Mouse (Mus musculus) megakaryocyte-erythroid progenitor cell, adult 5 weeks (primary cell): ENCODE results near the gene Lce1j. TPM values are rescaled to one million over a fixed set of nuclear protein-coding genes. Genes with fewer than 3 reads are reported as not detected.

ENCODE experiments used
- polyA plus RNA-seq: library from polyadenylated mRNA; stranded (reverse); fragments of >175 nt; gene quantifications from 2 replicates; pipeline ENCODE4 v1.2.3, GENCODE M21; 2012

Gene Lce1j
- not detected in 2 replicates for polyA plus RNA-seq

GRCm38 (mm10) chr3:92790414-92790813, at the start of gene Lce1j:
Lce1j (minus strand) TSS chr3:92790514.

DNA sequence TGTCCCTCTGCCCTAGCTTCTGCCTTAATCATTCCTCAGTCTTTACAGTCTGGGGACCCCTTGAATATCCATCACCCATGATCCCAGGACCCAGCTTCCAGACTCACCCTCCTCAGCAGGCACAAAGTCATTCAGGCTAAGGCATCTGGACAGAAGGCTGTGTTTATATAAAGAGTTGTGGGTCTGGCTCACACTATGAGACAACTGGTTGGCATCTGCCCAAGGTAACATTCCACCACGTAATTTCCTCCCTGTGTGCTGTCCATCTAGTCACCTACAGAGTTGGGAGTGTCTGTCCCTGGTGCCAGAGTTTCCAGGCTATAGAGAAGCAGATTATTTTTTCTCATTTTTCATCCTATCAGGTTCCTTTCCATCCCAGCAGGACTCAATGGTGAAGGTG, 36.8 kb upstream of the Lce1j start, which contains the start of gene Kprp:
TSS of gene Kprp (minus strand) at position 140 of the 400 bp plus-strand sequence.

DNA sequence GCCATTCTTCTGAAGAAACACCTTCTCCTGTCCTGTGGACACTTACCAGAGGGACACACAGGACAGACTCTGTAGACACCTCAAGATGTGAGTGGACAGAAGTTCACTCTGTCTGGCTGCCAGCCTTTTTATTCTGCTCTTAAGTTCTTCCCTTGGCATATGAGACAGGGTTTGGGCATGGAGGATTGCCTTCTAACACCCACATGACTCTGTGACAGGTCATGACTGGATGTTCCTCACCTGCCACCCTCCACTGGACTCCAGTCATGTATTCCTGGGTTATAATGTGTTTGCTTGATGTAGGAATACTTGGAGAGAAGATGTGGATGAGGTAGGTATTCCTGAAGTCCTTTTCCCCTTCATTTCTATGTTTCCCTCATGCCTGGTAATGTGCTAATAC, 17.5 kb upstream of the Lce1j start, which contains the start of gene Lce1k:
TSS of gene Lce1k (minus strand) at position 101 of the 400 bp plus-strand sequence.

DNA sequence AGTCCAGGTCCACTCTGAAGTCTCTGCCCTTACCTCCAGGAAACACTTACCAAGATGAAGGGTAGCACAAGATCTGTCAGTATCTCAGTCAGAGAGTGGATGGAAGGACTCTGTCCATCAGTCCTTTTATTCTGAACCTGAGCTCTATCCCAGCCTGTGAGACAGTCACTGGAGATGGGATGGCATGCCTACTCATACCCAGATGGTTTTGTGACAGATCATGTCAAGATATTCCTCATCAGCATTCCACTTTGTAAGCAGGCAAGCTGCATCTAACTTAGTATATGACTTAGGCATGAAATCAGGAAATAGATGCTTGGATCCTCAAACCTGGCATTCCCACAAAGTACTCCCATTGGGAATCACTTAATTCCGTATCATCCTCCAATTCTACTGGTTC, 11.5 kb downstream of the Lce1j start, which contains the start of gene Lce1i:
TSS of gene Lce1i (minus strand) at position 101 of the 400 bp plus-strand sequence.

GRCm38 (mm10) chr3:92764965-92765364, 25.3 kb downstream of the Lce1j start, which contains the start of gene Lce1h:
Lce1h (minus strand) TSS chr3:92765065.

DNA sequence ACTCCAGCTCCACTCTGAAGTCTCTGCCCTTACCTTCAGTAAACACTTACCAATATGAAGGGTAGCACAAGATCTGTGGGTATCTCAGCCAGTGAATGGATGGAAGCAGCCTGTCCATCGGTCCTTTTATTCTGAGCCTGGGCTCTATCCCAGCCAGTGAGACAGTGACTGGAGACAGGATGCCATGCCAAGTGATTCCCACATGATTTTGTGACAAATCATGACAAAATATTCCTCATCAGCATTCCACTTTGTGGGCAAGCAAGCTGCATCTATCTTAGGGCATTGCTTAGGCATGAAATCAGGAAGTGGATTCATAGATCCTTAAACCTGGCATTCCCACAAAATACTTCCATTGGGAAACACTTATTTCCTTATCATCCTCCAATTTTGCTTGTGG, 38.1 kb downstream of the Lce1j start, which contains the start of gene Lce1g:
TSS of gene Lce1g (minus strand) at position 101 of the 400 bp plus-strand sequence.

DNA sequence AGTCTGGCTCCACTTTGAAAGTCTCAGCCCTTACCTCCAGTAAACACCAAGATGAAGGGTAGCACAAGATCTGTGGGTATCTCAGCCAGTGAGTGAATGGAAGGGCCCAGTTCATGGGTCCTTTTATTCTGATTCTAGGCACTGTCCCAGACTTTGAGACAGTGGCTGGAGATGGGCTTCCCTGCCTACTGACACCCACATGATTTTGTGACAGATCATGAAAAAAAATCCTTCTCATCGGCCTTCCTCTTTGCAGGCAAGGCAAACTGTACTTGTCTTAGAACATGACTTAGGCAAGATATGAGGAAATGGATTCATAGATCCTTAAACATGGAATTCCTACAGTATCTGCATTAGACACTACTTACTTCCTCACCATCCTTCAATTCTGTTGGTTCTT, 51.3 kb downstream of the Lce1j start, which contains the start of gene Gm38119:
TSS of gene Gm38119 (minus strand) at position 101 of the 400 bp plus-strand sequence.

Other genes starting within 250 kb of the Lce1j start
- gene Ivl, start 216.8 kb downstream of the Lce1j start, polyA plus RNA-seq = 0.04 TPM in 1 of 2 replicates, not detected in the other
- gene Smcp, start 201.5 kb downstream of the Lce1j start, polyA plus RNA-seq = 0.07 TPM in 1 of 2 replicates, not detected in the other
- not detected in 2 replicates for gene 2210017I01Rik, start 183.0 kb downstream of the Lce1j start, polyA plus RNA-seq
- not detected in 2 replicates for gene Lce6a, start 168.9 kb downstream of the Lce1j start, polyA plus RNA-seq
- 0.10 TPM in 1 of 2 replicates, not detected in the other for gene Lce1a1, start 142.2 kb downstream of the Lce1j start, polyA plus RNA-seq
- not detected in 2 replicates for gene Lce1b, start 133.6 kb downstream of the Lce1j start, polyA plus RNA-seq
- gene Lce1a2, start 120.2 kb downstream of the Lce1j start, polyA plus RNA-seq = not detected in 2 replicates
- gene Lce1c, start 111.3 kb downstream of the Lce1j start, polyA plus RNA-seq = not detected in 2 replicates
- not detected in 2 replicates for gene Lce1d, start 103.3 kb downstream of the Lce1j start, polyA plus RNA-seq
- not detected in 2 replicates for gene Lce1e, start 81.4 kb downstream of the Lce1j start, polyA plus RNA-seq
- not detected in 2 replicates for gene Lce1f, start 70.2 kb downstream of the Lce1j start, polyA plus RNA-seq
- not detected in 2 replicates for gene Gm38119, start 51.4 kb downstream of the Lce1j start, polyA plus RNA-seq
- not detected in 2 replicates for gene Lce1g, start 38.2 kb downstream of the Lce1j start, polyA plus RNA-seq
- not detected in 2 replicates for gene Lce1h, start 25.4 kb downstream of the Lce1j start, polyA plus RNA-seq
- gene Lce1i, start 11.6 kb downstream of the Lce1j start, polyA plus RNA-seq = not detected in 2 replicates
- gene Lce1k, start 17.4 kb upstream of the Lce1j start, polyA plus RNA-seq = not detected in 2 replicates
- not detected in 2 replicates for gene Kprp, start 36.7 kb upstream of the Lce1j start, polyA plus RNA-seq
- gene Lce1l, start 60.8 kb upstream of the Lce1j start, polyA plus RNA-seq = not detected in 2 replicates
- gene 2310050C09Rik, start 79.7 kb upstream of the Lce1j start, polyA plus RNA-seq = not detected in 2 replicates
- gene Lce3a, start 135.7 kb upstream of the Lce1j start, polyA plus RNA-seq = not detected in 2 replicates
- not detected in 2 replicates for gene Lce3b, start 142.5 kb upstream of the Lce1j start, polyA plus RNA-seq
- not detected in 2 replicates for gene Lce3c, start 154.0 kb upstream of the Lce1j start, polyA plus RNA-seq
- not detected in 2 replicates for gene Lce3d, start 166.9 kb upstream of the Lce1j start, polyA plus RNA-seq
- not detected in 2 replicates for gene Lce3e, start 176.5 kb upstream of the Lce1j start, polyA plus RNA-seq
- gene Lce3f, start 201.7 kb upstream of the Lce1j start, polyA plus RNA-seq = not detected in 2 replicates
- gene Crct1, start 225.2 kb upstream of the Lce1j start, polyA plus RNA-seq = not detected in 2 replicates
- gene Lce1m, start 228.5 kb upstream of the Lce1j start, polyA plus RNA-seq = not detected in 2 replicates